Mouse (Mus musculus): Measurements from ENCODE around the gene Inpp5k.

Gene Inpp5k

GRCm38 (mm10) chr11:75653781-75654470, 23.1 kb downstream of the Inpp5k start:
- DNase-seq (ENCODE audit: low read depth, low spot score): peak; percentile 96

GRCm38 (mm10) chr11:75654471-75655390, 23.9 kb downstream of the Inpp5k start:
- DNase-seq (ENCODE audit: low read depth, low spot score): peak; percentile 97

- DNase-seq (ENCODE audit: low read depth, low spot score): peak; percentile 87
Observed at GRCm38 (mm10) chr11:75655621-75656545, 25.1 kb downstream of the Inpp5k start.

GRCm38 (mm10) chr11:75656621-75657590, 26.1 kb downstream of the Inpp5k start:
- peak; percentile 70 for DNase-seq (ENCODE audit: low read depth, low spot score)

- DNase-seq (ENCODE audit: low read depth, low spot score): no peak
Observed at GRCm38 (mm10) chr11:75657841-75658240, 27.1 kb downstream of the Inpp5k start.

GRCm38 (mm10) chr11:75658311-75658710, 27.5 kb downstream of the Inpp5k start:
- no peak for DNase-seq (ENCODE audit: low read depth, low spot score)

GRCm38 (mm10) chr11:75658996-75659750, 28.4 kb downstream of the Inpp5k start:
- no peak for DNase-seq (ENCODE audit: low read depth, low spot score)

GRCm38 (mm10) chr11:75660081-75660590, 29.3 kb downstream of the Inpp5k start:
- DNase-seq (ENCODE audit: low read depth, low spot score): no peak

- no peak for DNase-seq (ENCODE audit: low read depth, low spot score)
Observed at GRCm38 (mm10) chr11:75660941-75661800, 30.4 kb downstream of the Inpp5k start.

- no peak for DNase-seq (ENCODE audit: low read depth, low spot score)
Observed at GRCm38 (mm10) chr11:75662131-75662530, 31.3 kb downstream of the Inpp5k start.

- no peak for DNase-seq (ENCODE audit: low read depth, low spot score)
Observed at GRCm38 (mm10) chr11:75666296-75666695, 35.5 kb downstream of the Inpp5k start.

GRCm38 (mm10) chr11:75668621-75669020, 37.8 kb downstream of the Inpp5k start:
- DNase-seq (ENCODE audit: low read depth, low spot score): no peak

GRCm38 (mm10) chr11:75669176-75669852, 38.5 kb downstream of the Inpp5k start:
- no peak for DNase-seq (ENCODE audit: low read depth, low spot score)

- DNase-seq (ENCODE audit: low read depth, low spot score): no peak
Observed at GRCm38 (mm10) chr11:75669853-75670200, 39.0 kb downstream of the Inpp5k start.

- no peak for DNase-seq (ENCODE audit: low read depth, low spot score)
Observed at GRCm38 (mm10) chr11:75671426-75672180, 40.8 kb downstream of the Inpp5k start.

GRCm38 (mm10) chr11:75673411-75673810, 42.6 kb downstream of the Inpp5k start:
- no peak for DNase-seq (ENCODE audit: low read depth, low spot score)

- no peak for DNase-seq (ENCODE audit: low read depth, low spot score)
Observed at GRCm38 (mm10) chr11:75674875-75675274, 44.1 kb downstream of the Inpp5k start.

Data from A20 (cell line).